Mouse (Mus musculus): ENCODE results near the gene Ank3.

DNA sequence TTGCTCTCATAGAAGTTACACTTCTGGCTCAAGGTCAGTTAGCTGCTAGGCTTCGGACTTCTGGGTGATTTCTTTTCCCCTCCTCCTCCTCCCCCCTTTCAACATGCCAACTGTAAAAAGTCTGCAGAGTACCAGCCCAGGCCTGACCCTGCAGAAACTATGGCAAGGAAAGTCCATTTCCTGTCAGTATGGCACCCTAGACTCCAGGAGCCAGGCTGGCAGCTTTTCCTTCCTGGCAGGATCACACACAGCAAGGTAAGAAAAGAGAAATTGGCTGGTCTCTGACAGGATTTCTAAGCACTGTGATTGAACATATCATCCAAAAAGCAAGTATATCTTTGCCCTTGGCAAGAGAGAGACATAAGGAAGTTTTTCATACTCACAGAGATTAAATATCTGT, 333.3 kb downstream of the Ank3 start:
- TF ChIP-seq TCF12 (IDR thresholded peaks at IDR 0.05; ENCODE audit: low read depth, low read length) (no peak), ETS1 (IDR thresholded peaks at IDR 0.05; ENCODE audit: low read depth, low read length) (no peak), USF1 (IDR thresholded peaks at IDR 0.05; ENCODE audit: low read depth, low read length) (no peak), UBTF (IDR thresholded peaks at IDR 0.05; ENCODE audit: borderline replicate concordance, insufficient read depth, low read depth, low read length) (no peak), POLR2A (IDR thresholded peaks at IDR 0.05; ENCODE audit: control insufficient read depth in 1 of 2, insufficient read depth in 1 of 2, low read depth in 1 of 2, low read length in 2 of 2, poor library complexity in 1 of 2) (no peak), CTCF (IDR thresholded peaks at IDR 0.05 in 2 of 3, conservative IDR thresholded peaks at IDR 0.05 in 1 of 3; ENCODE audit: control insufficient read depth in 1 of 3, insufficient read depth in 1 of 3, low read depth in 2 of 3, low read length in 3 of 3, poor library complexity in 1 of 3, severe bottlenecking in 1 of 3) (no peak), GABPA (IDR thresholded peaks at IDR 0.05; ENCODE audit: low read depth, low read length) (no peak), POLR2AphosphoS2 (IDR thresholded peaks at IDR 0.05; ENCODE audit: low read length) (no peak), RAD21 (IDR thresholded peaks at IDR 0.05; ENCODE audit: low read depth, low read length) (no peak)

Measured in MEL (cell line).